Mouse (Mus musculus): ENCODE measurements around the gene Nr2f1. TPM values are rescaled to one million over a fixed set of nuclear protein-coding genes. Genes with fewer than 3 reads are reported as not detected.
"Not testable (repeated sequence)": the region's sequence is repeated elsewhere in the genome, so short reads cannot be mapped to it uniquely, and the experiment has no call there.

The Nr2f1 gene
- total RNA-seq (2021): under 1 TPM; 0.31 to 0.69 TPM
- long read RNA-seq, experiment 1, partial matches to known transcripts: 0 of 1 reads
- long read RNA-seq, experiment 1, other reads (novel, unspliced or antisense): 1 of 1 reads
- long read RNA-seq, experiment 2: 0 reads

- no peak for DNase-seq
- intact Hi-C loops (cut with DNase I): loop anchor here (2.0 kb wide), 1 partner anchor 217 kb away; no protein-coding TSS in a partner anchor
Measured at GRCm38 (mm10) chr13:78199642-78200160, at the start of gene Nr2f1. TSS of gene Nr2f1 (minus strand) at chr13:78199757.

- no peak for DNase-seq
- intact Hi-C loops (cut with DNase I): no loop called here
Measured at GRCm38 (mm10) chr13:78221680-78222079, 22.1 kb upstream of the Nr2f1 start.

DNA sequence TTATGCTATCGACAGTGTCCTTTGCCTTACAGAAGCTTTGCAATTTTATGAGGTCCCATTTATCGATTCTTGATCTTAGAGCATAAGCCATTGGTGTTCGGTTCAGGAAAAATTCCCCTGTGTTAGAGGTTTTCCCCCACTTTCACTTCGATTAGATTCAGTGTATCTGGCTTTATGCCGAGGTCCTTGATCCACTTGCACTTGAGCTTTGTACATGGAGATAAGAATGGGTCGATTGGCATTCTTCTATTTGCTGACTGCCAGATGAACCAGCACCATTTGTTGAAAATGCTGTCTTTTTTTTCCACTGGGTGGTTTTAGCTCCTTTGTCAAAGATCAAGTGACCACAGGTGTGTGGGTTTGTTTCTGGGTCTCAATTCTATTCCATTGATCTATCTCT, 20.7 kb upstream of the Nr2f1 start:
- DNase-seq; intact Hi-C loops (cut with DNase I): not testable (repeated sequence)

DNA sequence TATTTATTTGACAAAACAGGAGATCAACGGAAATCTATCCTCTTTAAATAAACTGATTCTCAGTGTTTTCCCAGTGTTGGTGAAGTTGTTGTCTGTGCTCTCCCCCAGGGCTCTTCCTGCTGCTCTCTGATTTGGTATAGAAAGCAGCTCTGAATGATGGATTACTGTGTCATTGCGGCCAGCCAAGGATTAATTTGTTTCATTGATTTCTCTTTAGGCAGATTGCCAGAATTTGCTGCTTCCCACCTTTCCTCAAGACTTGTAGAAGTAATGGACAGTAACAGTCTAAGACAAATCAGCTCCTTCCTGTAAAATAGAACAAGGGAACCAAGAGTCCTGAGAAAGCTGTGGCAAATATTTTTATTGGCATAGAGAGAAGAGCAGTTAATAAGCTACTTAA, 15.7 kb upstream of the Nr2f1 start:
- no peak for DNase-seq
- intact Hi-C loops (cut with DNase I): no loop called here

DNA sequence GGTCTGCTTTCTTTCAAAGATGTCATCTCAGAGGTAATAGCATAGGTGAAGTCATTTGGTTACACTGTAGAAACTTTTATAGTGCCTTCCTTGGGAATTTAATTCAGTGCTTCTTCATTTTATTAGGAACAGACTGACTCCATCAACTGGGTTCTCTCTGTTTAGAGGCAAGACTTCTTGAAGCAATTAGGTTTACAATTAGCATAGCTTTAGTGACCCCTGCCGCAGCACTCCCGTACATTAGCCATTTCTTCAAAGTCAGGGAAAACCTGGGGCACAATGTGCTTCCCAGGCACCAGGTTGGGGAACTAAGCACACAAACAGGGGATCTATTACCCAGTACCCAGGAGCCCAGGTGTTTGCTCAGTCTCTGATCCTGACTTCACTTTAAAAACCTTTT, 13.6 kb upstream of the Nr2f1 start:
- intact Hi-C loops (cut with DNase I): no loop called here
- DNase-seq: no peak

DNA sequence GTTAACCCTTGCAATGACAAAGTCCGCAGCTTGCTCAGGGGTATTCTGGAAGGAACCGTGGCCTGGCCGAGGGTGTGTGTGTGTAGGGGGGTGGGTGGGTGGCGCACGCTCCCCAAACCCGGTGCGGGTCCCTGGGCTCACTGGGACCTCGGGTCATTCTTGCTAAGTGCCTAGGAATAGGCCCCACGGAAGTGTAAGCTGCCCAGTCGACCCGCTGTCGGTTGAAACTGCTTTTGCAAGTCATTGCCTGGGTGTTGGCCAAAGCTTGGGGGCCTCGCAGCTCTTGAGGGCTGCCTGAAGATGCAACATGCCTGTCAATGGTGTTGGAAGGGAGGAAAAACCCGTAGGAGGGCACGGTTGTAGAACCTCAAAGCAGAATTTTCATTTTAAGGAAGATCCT, 12.6 kb upstream of the Nr2f1 start:
- intact Hi-C loops (cut with DNase I): no loop called here
- no peak for DNase-seq

- intact Hi-C loops (cut with DNase I): no loop called here
- DNase-seq: no peak
Measured at GRCm38 (mm10) chr13:78211231-78212010, 11.9 kb upstream of the Nr2f1 start.

DNA sequence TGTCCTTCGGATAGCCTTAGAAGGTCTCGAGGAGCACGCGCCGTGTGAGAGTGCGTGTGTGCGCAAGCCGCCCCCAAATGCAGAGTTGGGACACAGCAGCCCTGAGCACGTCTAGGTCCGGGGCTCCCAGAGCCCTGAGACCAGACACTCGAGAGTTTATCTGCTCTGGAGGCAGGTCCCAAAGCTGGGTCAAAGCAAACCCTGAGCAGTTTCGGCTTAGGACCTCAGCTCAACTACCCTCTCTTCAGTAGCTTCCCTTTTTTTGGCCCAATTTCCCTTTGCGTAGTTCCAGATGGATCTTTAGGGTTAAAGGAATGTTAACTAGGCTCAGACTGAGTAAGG, 11.2 kb upstream of the Nr2f1 start:
- intact Hi-C loops (cut with DNase I): no loop called here
- DNase-seq: no peak

DNA sequence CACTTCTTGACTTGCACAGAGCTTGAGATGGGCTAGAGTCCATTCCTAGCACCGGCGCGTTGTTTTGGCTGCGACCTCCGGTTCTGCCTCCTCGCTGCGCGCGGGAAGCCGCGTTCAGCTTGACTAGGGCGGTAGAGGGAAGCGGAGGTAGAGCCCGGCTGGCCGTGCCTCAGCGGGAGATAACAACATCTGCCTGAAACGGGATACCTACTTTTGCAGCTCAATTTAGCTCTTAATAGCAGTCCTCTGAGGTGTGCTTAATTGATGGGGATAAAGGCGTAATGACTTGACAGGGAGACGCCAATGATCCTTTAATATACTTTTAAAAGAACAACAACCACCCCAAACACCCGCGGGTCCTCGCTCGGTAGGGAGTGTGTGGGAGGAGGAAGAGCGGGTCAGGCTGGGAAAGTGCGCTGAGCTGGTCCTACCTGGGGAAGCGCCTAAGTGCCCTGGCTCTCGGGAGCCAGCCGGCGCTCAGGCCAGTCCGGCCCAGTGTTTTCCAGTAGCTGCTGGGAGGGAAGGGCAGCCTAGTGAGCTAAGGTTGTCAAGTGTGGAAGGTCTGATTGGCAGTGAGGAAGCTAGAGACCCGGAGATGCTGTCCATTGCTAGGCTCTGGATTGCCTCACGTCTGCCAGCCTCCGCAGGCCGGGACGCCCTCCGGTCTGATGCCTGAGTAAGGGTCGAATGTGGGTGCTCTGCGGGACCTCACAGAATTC, 10.6 kb upstream of the Nr2f1 start:
- intact Hi-C loops (cut with DNase I): no loop called here
- no peak for DNase-seq

- intact Hi-C loops (cut with DNase I): no loop called here
- DNase-seq: no peak
Measured at GRCm38 (mm10) chr13:78209611-78210028, 10.1 kb upstream of the Nr2f1 start.

- intact Hi-C loops (cut with DNase I): no loop called here
- no peak for DNase-seq
Measured at GRCm38 (mm10) chr13:78208689-78209410, 9.3 kb upstream of the Nr2f1 start.

GRCm38 (mm10) chr13:78207796-78208645, 8.5 kb upstream of the Nr2f1 start:
- no peak for DNase-seq
- intact Hi-C loops (cut with DNase I): no loop called here

GRCm38 (mm10) chr13:78206891-78207430, 7.4 kb upstream of the Nr2f1 start:
- intact Hi-C loops (cut with DNase I): no loop called here
- no peak for DNase-seq

GRCm38 (mm10) chr13:78205426-78205825, 5.9 kb upstream of the Nr2f1 start:
- intact Hi-C loops (cut with DNase I): no loop called here
- no peak for DNase-seq

DNA sequence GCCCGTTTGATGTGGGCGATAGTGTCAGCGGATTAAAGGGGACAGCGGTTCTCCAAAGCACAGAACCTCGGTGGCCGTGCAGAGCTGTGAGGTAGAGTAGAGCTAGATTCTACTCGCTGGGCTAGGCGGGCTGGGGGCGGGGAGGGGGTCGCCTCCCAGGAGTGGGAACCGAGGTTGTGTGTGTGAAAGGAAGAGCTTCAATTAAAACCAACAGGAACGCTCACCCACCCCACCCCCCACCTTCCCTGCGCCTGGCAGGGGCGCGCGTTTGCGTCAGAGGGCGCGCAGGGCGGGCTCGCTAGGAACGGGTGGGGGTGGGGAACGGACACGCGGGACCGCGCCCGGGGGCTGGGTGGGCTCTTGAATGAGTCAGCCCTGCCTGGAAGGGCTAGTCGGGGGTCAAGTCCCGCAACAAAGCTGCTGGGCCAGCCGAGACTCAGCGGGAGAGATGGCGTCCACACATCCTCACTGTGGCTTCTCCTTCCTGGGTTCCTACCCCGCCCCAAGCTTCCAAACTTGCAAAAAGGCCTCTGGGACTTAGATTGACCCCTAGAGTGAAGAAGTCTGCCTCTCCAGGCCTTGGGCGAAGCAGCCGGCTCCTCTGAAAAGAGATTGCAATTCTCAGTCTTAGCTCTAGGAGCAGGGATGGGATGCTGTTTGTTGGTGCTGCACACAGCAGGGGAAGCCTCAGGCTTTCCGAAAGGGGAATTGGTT, 3.9 kb upstream of the Nr2f1 start:
- no peak for DNase-seq
- intact Hi-C loops (cut with DNase I): no loop called here

GRCm38 (mm10) chr13:78202574-78203347, 3.2 kb upstream of the Nr2f1 start:
- intact Hi-C loops (cut with DNase I): no loop called here
- DNase-seq: no peak

- DNase-seq: no peak
- intact Hi-C loops (cut with DNase I): loop anchor here (2.0 kb wide), 1 partner anchor 219 kb away; no protein-coding TSS in a partner anchor
Measured at GRCm38 (mm10) chr13:78201871-78202565, 2.5 kb upstream of the Nr2f1 start.
